Mouse (Mus musculus) kidney, postnatal 0 days (tissue): ENCODE results near the gene Syt7. TPM values are rescaled to one million over a fixed set of nuclear protein-coding genes. Genes with fewer than 3 reads are reported as not detected.
A peak's percentile ranks its signal among the peaks of the same experiment; 100 is the strongest.

Source experiments
- ATAC-seq: fragments of 200-750 bp; cut with Nextera tagmentation; replicated peaks from 2 replicates; pipeline ENCODE4 v1.8.0; 2017; ENCODE audit warnings: low read depth, moderate number of reproducible peaks, moderate TSS enrichment, moderate library complexity; ENCODE audit not compliant: low FRiP score
- DNase-seq: peaks from one replicate; pipeline ENCODE4 v3.0.0-alpha.2; 2016; ENCODE audit warnings: low spot score
- H3K27ac ChIP-seq: fragments of 300-500 bp; sonication (generic); 2 replicates; pipeline ENCODE4 v1.5.1; 2014; ENCODE audit warnings: mild to moderate bottlenecking
- H3K27me3 ChIP-seq: fragments of 300-500 bp; sonication (generic); 2 replicates; pipeline ENCODE4 v1.6.1; 2014; ENCODE audit warnings: low read length, mixed read lengths; ENCODE audit not compliant: insufficient read depth
- H3K36me3 ChIP-seq: fragments of 300-500 bp; sonication (generic); 2 replicates; pipeline ENCODE4 v1.6.1; 2014; ENCODE audit warnings: low read length, mixed read lengths; ENCODE audit not compliant: insufficient read depth
- H3K4me1 ChIP-seq: fragments of 300-500 bp; sonication (generic); replicated peaks from 2 replicates; pipeline ENCODE4 v1.6.1; 2014; ENCODE audit warnings: antibody characterized with exemption, low read length, mixed read lengths; ENCODE audit not compliant: insufficient read depth
- H3K4me2 ChIP-seq: fragments of 300-500 bp; sonication (generic); 2 replicates; pipeline ENCODE4 v1.6.1; 2014; ENCODE audit warnings: mild to moderate bottlenecking, low read length, moderate library complexity, mixed read lengths
- H3K4me3 ChIP-seq: fragments of 300-500 bp; sonication (generic); replicated peaks from 2 replicates; pipeline ENCODE4 v1.5.1; 2014; ENCODE audit warnings: low read depth, low read length
- H3K9ac ChIP-seq: fragments of 300-500 bp; sonication (generic); 2 replicates; pipeline ENCODE4 v1.6.1; 2014; ENCODE audit warnings: low read depth, low read length
- H3K9me3 ChIP-seq: fragments of 300-500 bp; sonication (generic); replicated peaks from 2 replicates; pipeline ENCODE4 v1.6.1; 2016; ENCODE audit warnings: low read length, inconsistent platforms, mixed read lengths
- CTCF ChIP-seq: IDR thresholded peaks from 2 replicates; pipeline ENCODE4 v1.5.1; 2016; ENCODE audit warnings: antibody characterized with exemption, low read depth, mild to moderate bottlenecking, moderate library complexity
- WGBS: fragments of 180-500 bp; shearing (Covaris S2); extraction: QIAGEN DNeasy Blood & Tissue Kit; methylation state at CpG from one replicate; pipeline ENCODE4 v1.1.7; 2014; 5-methylcytosine and 5-hydroxymethylcytosine counted together
- polyA plus RNA-seq: library from polyadenylated mRNA; unstranded; fragments of >200 nt; fragmentation: Nextera tagmentation; extraction: Ambion mirVana; gene quantifications from 2 replicates; pipeline ENCODE4 v1.2.1, GENCODE M21; 2015

Syt7 gene
- 1.2 and 1.7 TPM in 2 replicates for polyA plus RNA-seq

DNA sequence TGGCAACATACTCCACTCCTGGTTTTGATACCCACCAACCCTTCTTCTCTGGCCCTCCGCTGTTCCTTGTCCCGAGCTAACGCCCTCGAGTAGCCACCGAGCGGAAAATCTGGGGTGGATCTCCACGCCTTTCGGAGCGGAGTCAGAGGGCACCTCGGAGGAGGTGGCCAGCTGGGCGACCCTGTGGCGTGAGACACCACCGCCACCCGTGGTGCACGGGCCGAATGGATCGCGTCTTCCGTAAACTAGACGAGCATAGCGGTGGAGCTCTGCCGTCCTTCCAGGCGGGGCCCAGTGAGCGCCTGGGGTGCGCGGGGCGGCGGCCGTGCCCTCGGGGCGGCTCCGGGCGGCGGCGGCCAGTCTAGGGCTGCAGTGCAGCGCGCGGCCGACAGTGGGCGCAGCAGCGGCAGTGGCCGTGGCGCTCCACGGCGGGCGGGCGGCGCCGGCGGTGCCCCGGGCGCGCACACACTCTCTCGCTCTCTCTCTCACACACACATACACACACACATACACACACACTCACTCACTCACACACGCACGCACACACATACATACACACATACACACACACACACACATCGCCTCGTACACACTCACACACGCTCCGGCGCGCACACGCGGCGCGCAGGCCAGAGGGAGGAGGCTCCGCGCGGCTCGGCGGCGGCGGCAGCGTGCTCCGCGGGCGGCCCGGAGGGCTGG is at the start of gene Syt7:
Syt7 (plus strand) TSS at position 476 of the 699 bp plus-strand sequence.
- DNase-seq (peak; percentile 95), ATAC-seq (peak; percentile 88)
- peak within 1 kb of the TSS; percentile 60; the same call in 1 of the 2 replicates for H3K9ac ChIP-seq
- under 1% methylated on average over 45 of the region's 78 CpGs for WGBS
- TF ChIP-seq CTCF: no peak; the same call in 1 of the 2 replicates
- H3K27me3 ChIP-seq: peaks cover 13% of the 10 kb centered on the region
- peak within 1 kb of the TSS; percentile 94 for H3K4me2 ChIP-seq
- H3K4me1 ChIP-seq: peaks cover 6% of the 10 kb centered on the region; the same call in 1 of the 2 replicates
- H3K36me3 ChIP-seq: no peaks in the 10 kb centered on the region
- no peaks in the 10 kb centered on the region for H3K9me3 ChIP-seq
- H3K4me3 ChIP-seq: peak within 1 kb of the TSS; percentile 55
- H3K27ac ChIP-seq: no peak within 1 kb of the TSS

DNA sequence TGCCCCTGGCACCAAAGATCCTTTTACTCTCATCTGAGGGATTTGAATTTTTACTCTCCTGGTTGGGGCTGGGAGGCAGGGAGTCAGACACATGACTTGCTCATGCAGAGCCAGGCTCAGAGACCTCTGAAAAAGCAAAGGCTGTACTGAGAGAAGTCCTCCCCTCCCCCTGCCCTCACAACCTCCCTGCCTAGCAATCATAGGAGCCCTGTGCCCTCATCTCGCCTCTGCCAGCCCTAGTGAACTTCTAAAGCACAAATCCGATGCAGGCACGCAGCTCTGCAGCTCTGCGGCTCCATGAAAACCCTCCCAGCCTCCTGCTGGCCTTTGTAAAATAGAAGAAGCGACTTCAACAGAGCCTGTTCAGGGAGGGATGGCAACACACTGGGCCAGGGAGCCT is 49.6 kb upstream of the Syt7 start:
- no peak for TF ChIP-seq CTCF
- no peak for ATAC-seq
- 34% methylated on average over 5 of the region's 5 CpGs for WGBS
- H3K4me3 ChIP-seq: no peak overlapping the region
- no peaks in the 10 kb centered on the region for H3K9me3 ChIP-seq
- no peak for DNase-seq
- no peak overlapping the region for H3K27ac ChIP-seq
- no peak overlapping the region for H3K9ac ChIP-seq
- no peaks in the 10 kb centered on the region for H3K4me1 ChIP-seq
- H3K27me3 ChIP-seq: 0 out of 2 replicates have a peak, but pooled peaks cover 3% of the 10 kb centered on the region
- H3K4me2 ChIP-seq: no peak overlapping the region
- H3K36me3 ChIP-seq: no peaks in the 10 kb centered on the region

DNA sequence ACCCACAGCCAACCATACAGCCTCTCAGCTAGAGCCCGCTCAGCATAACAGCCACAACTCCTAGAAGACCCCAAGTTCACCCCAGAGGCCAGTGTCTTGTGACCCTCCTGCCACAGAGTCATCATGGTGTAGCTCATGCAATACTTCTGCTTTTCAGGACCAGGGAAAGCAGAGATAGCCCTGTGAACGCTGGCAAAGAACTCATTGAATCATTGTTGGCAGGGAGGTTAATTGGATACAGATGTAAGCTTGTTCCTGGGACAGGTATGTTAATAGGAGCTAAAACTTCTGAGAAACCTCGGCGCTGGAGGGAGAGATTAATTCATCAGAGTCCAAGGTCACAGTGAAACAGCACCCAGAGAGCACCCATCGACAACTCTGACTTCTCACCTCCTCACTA is 48.2 kb upstream of the Syt7 start:
- no peak overlapping the region for H3K4me3 ChIP-seq
- no peak overlapping the region for H3K9ac ChIP-seq
- no peak overlapping the region for H3K27ac ChIP-seq
- no peak overlapping the region for H3K4me2 ChIP-seq
- H3K4me1 ChIP-seq: no peaks in the 10 kb centered on the region
- H3K27me3 ChIP-seq: 0 out of 2 replicates have a peak, but pooled peaks cover 3% of the 10 kb centered on the region
- H3K36me3 ChIP-seq: no peaks in the 10 kb centered on the region
- 26% methylated on average over 5 of the region's 5 CpGs for WGBS
- ATAC-seq (no peak), DNase-seq (no peak)
- no peak for TF ChIP-seq CTCF
- H3K9me3 ChIP-seq: no peaks in the 10 kb centered on the region

DNA sequence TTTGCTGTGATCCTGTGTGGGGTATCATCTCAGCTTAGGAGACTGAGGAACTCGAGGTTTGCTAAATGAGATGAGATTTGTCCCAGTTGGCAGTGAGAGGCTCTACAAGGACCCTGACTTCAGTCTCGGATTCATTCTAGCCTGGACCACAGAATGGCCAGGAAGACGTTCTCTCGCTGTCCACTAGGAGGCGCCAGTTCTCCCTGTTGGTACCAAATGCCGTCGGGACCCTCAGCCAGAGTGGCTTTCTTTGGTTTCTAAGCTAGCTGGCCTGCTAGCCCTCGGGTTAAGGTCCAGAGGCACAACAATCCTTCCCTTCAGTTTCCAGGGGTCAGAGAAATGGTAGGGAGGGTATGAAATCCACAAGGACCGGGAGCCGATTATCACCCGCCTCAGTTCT is 47.7 kb upstream of the Syt7 start:
- no peak overlapping the region for H3K4me2 ChIP-seq
- WGBS: 18% methylated on average over 11 of the region's 11 CpGs

DNA sequence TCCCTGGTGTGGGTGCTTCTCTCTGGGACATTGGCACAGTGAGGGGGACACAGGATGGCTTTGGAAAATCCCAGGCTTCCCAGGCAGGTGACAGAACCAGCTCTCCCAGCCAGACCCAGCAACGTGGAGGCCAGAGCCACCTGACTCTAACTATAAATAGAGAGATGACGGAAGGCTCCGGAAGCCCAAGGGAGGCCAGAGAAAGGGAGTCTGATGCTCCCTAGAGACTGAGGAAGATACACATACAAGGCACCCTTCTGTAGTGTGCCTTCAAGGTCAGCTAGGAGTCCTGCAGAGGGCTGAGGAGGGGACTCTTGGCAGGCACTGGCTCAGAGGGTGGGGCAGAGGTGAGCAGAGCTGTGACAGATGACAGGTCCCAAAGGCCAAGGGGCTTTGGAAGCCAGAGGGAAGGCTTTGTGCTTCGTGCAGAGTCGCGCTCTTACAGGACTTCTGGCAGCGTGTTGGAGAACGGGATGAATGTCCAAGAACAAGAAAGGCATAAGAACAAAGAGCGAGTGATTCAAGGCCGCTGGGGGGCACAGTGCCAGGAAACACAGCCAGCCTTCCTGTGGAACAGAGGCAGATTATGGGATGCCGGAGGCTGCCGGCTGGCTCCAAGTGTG is 47.0 kb upstream of the Syt7 start:
- no peak overlapping the region for H3K4me3 ChIP-seq
- ATAC-seq (no peak), DNase-seq (no peak)
- H3K36me3 ChIP-seq: no peaks in the 10 kb centered on the region
- H3K4me2 ChIP-seq: no peak overlapping the region; the same call in 1 of the 2 replicates
- no peaks in the 10 kb centered on the region for H3K9me3 ChIP-seq
- TF ChIP-seq CTCF: no peak
- no peak overlapping the region for H3K27ac ChIP-seq
- WGBS: 58% methylated on average over 12 of the region's 12 CpGs
- H3K4me1 ChIP-seq: no peaks in the 10 kb centered on the region
- H3K9ac ChIP-seq: no peak overlapping the region
- 0 out of 2 replicates have a peak, but pooled peaks cover 6% of the 10 kb centered on the region for H3K27me3 ChIP-seq

More for the DNA sequence above, 47.7 kb upstream of the Syt7 start:
- ATAC-seq: no peak
- H3K27ac ChIP-seq: no peak overlapping the region
- H3K36me3 ChIP-seq: no peaks in the 10 kb centered on the region
- H3K27me3 ChIP-seq: 0 out of 2 replicates have a peak, but pooled peaks cover 3% of the 10 kb centered on the region
- TF ChIP-seq CTCF: peak; percentile 87
- H3K4me1 ChIP-seq: no peaks in the 10 kb centered on the region
- no peaks in the 10 kb centered on the region for H3K9me3 ChIP-seq
- no peak overlapping the region for H3K9ac ChIP-seq
- no peak overlapping the region for H3K4me3 ChIP-seq
- peak; percentile 76 for DNase-seq

DNA sequence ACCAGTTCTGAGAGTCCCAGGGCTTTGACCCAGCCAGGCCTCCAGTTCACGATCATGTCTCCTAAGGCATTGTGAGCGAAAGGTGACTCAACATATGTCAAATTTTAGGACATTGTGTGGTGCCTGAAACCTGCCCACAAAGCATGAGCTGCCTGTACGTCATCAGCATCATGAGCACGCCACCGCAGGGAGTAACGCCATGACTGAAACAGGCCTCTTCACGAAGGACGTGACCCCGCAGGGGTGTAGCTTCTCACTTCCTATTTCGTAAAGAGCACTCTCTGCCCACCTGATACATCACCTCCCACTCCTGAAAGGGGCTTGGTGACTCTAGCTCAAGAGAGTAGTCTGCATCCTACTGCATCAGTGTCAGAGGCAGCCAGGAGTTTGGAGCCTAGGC is 45.0 kb upstream of the Syt7 start:
- H3K27ac ChIP-seq: no peak overlapping the region
- H3K4me3 ChIP-seq: no peak overlapping the region
- no peak overlapping the region for H3K9ac ChIP-seq
- WGBS: 51% methylated on average over 10 of the region's 10 CpGs
- ATAC-seq: no peak
- no peaks in the 10 kb centered on the region for H3K36me3 ChIP-seq
- TF ChIP-seq CTCF: no peak
- no peaks in the 10 kb centered on the region for H3K9me3 ChIP-seq
- H3K4me2 ChIP-seq: no peak overlapping the region
- H3K27me3 ChIP-seq: 0 out of 2 replicates have a peak, but pooled peaks cover 6% of the 10 kb centered on the region
- no peaks in the 10 kb centered on the region for H3K4me1 ChIP-seq
- no peak for DNase-seq
